Mouse (Mus musculus) CD8-positive naive resting alpha-beta T cell, adult 57 days (primary cell): ENCODE measurements around the gene Pla2g10. TPM values are rescaled to one million over a fixed set of nuclear protein-coding genes. Genes with fewer than 3 reads are reported as not detected.

Experiments
- total RNA-seq: library from RNA; stranded (reverse); gene quantifications from one replicate; pipeline ENCODE4 v1.2.4, GENCODE M21; 2023

Gene Pla2g10
- total RNA-seq: not detected

DNA sequence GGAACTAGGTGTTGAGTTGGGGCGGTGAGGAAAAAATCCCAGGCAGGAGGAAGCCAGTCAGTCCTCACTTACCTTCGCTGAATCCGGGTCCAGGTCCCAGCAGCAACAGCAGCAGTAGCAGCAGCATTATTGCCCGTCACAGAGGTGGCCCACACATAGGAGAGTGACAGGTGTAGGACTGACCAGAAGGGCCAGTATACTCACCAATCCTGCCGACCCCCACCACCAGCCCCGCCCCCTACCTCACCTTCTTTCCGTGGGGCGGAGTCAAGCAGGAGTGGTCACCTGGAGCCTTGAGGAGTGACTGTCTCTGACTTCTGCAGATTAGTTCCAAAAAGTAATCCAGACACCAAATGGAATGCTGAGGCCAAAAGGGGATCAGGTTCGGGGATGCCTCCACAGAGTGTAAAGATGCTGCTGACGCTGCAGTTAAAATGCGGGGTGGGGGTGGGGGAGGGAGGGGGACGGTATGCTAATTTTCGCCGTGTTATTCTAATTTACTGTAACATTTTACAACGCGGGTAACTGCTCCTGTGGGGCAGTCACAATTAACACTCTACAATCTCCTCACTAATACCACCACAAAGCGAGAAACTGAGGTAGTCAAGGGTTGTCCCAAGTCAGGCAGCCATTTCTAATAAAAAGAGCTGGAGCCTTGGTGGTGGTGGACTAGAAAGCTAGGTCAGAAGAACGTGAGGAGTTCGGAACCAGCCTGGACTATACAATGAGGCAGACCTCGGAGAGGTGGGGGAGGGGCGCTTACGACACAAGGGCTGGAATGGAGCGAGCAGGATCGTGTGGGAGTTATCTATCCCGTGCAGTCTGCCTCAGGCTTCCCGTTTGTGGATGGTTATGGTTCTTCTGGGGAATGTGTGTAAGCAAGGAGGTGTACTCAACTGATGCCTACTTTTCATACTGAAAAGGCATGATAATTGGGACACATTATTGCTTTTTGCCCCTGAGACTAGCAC is at the start of gene Pla2g10:
TSS of gene Pla2g10 (minus strand) at position 699 of the 971 bp plus-strand sequence.

DNA sequence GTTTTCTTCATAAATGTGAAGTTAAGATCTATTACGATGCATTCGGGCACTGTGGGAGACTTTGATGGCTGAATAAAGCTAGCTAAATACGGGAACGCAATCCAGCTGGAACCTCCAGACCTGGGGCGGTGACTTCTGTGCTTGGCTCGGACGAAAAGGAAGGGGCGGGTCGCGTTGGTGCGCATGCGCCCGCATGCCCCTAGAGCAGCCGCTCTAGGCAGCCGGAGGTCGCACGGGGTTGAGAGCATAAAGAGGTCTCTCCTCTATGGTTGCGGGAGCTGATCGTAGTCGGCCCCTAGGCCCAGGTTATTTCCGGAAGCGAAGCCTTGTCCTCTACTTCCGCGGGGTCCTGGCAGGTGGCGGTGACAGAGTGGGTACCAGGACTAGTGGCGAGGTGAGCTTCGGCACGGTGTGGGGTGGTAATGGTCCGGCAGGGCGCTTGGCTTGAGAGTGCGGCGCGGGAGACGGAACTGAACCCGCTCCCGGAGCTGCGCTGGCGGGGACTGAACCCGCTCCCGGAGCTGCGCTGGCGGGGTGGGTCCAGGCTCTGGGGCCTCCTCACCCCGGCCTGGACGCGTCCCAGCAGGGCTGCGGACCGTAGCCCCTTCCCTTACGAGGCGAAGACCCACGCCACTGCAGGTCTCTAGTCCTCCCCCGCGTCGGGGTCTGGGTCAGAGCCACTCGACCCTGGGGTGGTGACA is 58.9 kb downstream of the Pla2g10 start, which contains the start of the genes Bfar and 3110001I22Rik:
TSS of gene Bfar (plus strand) at position 174 of the 701 bp plus-strand sequence.
TSS of gene 3110001I22Rik (plus strand) at position 245 of the 701 bp plus-strand sequence.

DNA sequence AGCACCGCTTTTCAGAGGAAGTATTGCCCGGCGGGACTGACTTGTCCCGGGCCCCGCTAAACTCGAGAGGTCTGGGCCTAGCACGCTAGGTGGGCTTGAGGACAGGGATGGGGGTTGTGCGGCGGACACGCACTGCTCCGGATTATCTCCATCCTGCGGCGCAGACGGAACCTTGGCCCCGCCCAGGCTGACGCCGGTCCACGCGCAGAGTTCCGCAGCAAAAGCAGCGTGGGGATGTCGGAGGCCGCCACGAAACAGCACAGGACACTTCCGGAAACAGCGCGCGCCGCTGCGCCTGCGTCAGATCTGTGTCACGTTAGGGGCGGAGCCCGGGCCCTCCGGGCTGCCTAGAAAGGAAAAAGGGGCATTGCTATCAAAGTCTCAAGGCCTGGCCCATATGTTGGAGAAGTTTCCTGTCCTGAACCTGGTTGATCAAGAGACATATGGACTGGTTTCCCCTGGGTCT is 62.9 kb downstream of the Pla2g10 start, which contains the start of gene Parn:
TSS of gene Parn (minus strand) at position 293 of the 466 bp plus-strand sequence.

Other genes with a start within 250 kb of the Pla2g10 start
- gene Parn, start 62.8 kb downstream of the Pla2g10 start, total RNA-seq: 35.7 TPM
- gene Bfar, start 59.1 kb downstream of the Pla2g10 start, total RNA-seq: 74.7 TPM
- 28.8 TPM for gene 3110001I22Rik, start 59.1 kb downstream of the Pla2g10 start, total RNA-seq
- gene Rrn3, start 49.7 kb upstream of the Pla2g10 start, total RNA-seq: 34.4 TPM
- 72.1 TPM for gene Ntan1, start 87.9 kb upstream of the Pla2g10 start, total RNA-seq
- 65.8 TPM for gene Pdxdc1, start 172.1 kb upstream of the Pla2g10 start, total RNA-seq
- gene Mpv17l, start 172.2 kb upstream of the Pla2g10 start, total RNA-seq: 0.70 TPM